Mouse (Mus musculus) ES-Bruce4 (cell line): ENCODE results near the gene Raph1.

Source experiments
- CTCF ChIP-seq: IDR thresholded peaks from one replicate; pipeline ENCODE4 v1.8.1; 2011; ENCODE audit warnings: low read depth, low read length
- POLR2A ChIP-seq: IDR thresholded peaks from one replicate; pipeline ENCODE4 v1.8.1; 2011; ENCODE audit warnings: low read length; ENCODE audit not compliant: insufficient read depth

DNA sequence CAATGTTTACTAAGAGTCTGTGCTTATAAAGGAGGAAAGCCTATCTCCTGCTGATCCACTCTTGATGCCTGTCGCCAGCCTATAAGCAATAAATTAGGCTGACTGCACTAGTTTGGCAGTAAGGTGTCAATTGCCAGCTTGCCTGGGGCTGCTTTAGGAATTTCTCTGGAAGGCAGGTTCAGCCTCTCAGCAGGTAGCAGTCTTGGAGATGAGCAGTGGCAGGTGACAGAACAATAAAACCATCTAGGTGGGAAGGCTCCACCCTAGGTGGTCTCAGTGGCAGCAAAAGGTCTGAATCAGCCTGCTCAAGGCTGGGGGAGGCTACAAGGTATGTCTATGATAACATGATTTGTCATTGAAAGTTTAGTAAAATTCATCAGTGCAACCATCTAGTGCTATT lies 134.4 kb downstream of the Raph1 start:
- TF ChIP-seq CTCF (no peak), POLR2A (no peak)
